Mouse (Mus musculus) C2C12 (cell line): ENCODE data around the gene Sept10. TPM values are rescaled to one million over a fixed set of nuclear protein-coding genes. Genes with fewer than 3 reads are reported as not detected.

Experiments used
- H3K27me3 ChIP-seq: one replicate; pipeline ENCODE4 v1.6.1; 2011; ENCODE audit not compliant: control insufficient read depth, insufficient read depth, insufficient read length
- H3K36me3 ChIP-seq: one replicate; pipeline ENCODE4 v1.6.1; 2011; ENCODE audit not compliant: control insufficient read depth, insufficient read depth
- H3K4me3 ChIP-seq: one replicate; pipeline ENCODE4 v1.5.1; 2011; ENCODE audit warnings: mild to moderate bottlenecking, control low read depth; ENCODE audit not compliant: poor library complexity, insufficient read depth, severe bottlenecking
- H3K79me2 ChIP-seq: one replicate; pipeline ENCODE4 v1.6.1; 2011; ENCODE audit not compliant: control insufficient read depth, insufficient read depth
- H3K79me3 ChIP-seq: one replicate; pipeline ENCODE4 v1.6.1; 2011; ENCODE audit warnings: low read depth, control low read depth
- H3ac ChIP-seq: one replicate; pipeline ENCODE3; 2011; ENCODE audit warnings: low read depth; ENCODE audit not compliant: control insufficient read depth, insufficient read length
- CEBPB ChIP-seq: IDR thresholded peaks from one replicate; pipeline ENCODE4 v1.6.1; 2011; ENCODE audit warnings: low read depth, mild to moderate bottlenecking, control low read depth, moderate library complexity
- CTCF ChIP-seq: IDR thresholded peaks from one replicate; pipeline ENCODE4 v1.5.1; 2011; ENCODE audit not compliant: control insufficient read depth, insufficient read depth, insufficient read length
- FOSL1 ChIP-seq: IDR thresholded peaks from one replicate; pipeline ENCODE4 v1.8.0; 2011; ENCODE audit warnings: mild to moderate bottlenecking, low read length; ENCODE audit not compliant: poor library complexity, insufficient read depth, severe bottlenecking
- MAX ChIP-seq: IDR thresholded peaks from one replicate; pipeline ENCODE4 v1.6.1; 2011; ENCODE audit warnings: mild to moderate bottlenecking, control low read depth
- MYOD1 ChIP-seq: IDR thresholded peaks from one replicate; pipeline ENCODE4 v1.6.1; 2011; ENCODE audit warnings: low read depth; ENCODE audit not compliant: control insufficient read depth, insufficient read length
- MYOG ChIP-seq: IDR thresholded peaks from one replicate; pipeline ENCODE4 v1.6.1; 2011; ENCODE audit not compliant: control insufficient read depth, insufficient read length; ENCODE audit errors: extremely low read depth
- USF1 ChIP-seq: IDR thresholded peaks from one replicate; pipeline ENCODE4 v1.6.1; 2011; ENCODE audit warnings: low read depth, mild to moderate bottlenecking, control low read depth, moderate library complexity
- polyA plus RNA-seq: library from polyadenylated mRNA; unstranded; fragments of >200 nt; fragmentation: generic; extraction: Trizol; gene quantifications from one replicate; pipeline ENCODE4 v1.2.1, GENCODE M21; 2012; ENCODE audit warnings: missing spikeins

Sept10 gene
- polyA plus RNA-seq, 1 experiment: 12.0 TPM

DNA sequence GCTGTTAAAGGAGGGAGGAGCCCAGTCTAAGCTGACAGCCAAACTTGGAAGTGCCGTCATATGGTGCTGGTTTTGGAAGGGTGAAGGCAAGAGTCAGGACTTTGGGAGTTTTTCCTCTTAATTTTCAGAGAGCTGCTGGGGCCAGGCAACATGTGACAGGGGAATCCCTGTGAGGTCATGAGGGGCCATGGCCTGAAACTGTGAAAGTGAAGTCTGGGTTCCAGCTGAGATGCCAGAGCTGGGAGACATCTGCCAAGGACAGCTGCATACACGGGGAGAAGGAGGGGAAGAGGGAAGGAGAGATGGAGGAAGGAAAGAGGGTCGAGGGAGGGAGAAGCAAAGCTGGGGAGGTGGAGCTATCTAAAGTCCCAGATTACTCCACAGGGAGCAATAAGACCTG is 16.1 kb upstream of the Sept10 start:
- Histone ChIP-seq H3ac (no peak overlapping the region), H3K27me3 (no peaks in the 10 kb centered on the region), H3K4me3 (no peak overlapping the region), H3K79me3 (no peaks in the 10 kb centered on the region), H3K79me2 (no peaks in the 10 kb centered on the region), H3K36me3 (no peaks in the 10 kb centered on the region)
- TF ChIP-seq FOSL1: no peak

DNA sequence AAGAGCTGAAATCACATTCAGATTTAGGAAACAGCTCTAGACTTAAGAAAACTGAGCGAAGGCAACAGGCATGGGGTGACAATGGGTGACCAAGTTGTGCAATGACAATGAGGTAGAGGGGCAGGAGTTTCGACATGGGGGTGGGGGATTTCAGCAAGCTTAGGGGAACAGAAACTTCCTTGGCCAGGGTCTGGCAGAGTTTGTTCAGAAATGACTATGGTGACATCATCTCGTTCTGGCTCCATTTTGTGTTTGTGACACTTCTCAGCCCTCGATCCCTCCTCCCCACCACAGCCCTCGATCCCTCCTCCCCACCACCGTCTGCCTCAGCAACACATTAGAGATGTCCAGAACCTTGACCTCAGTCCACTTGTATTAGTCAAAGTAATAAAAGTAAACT is 14.8 kb upstream of the Sept10 start:
- Histone ChIP-seq H3K79me3 (no peaks in the 10 kb centered on the region), H3K27me3 (no peaks in the 10 kb centered on the region), H3K4me3 (no peak overlapping the region), H3ac (no peak overlapping the region), H3K79me2 (no peaks in the 10 kb centered on the region), H3K36me3 (no peaks in the 10 kb centered on the region)
- TF ChIP-seq MYOG (no peak), USF1 (no peak), CTCF (no peak), MYOD1 (no peak), MAX (no peak), CEBPB (no peak), FOSL1 (no peak)

GRCm38 (mm10) chr10:59235847-59236246 is 14.2 kb upstream of the Sept10 start:
- H3ac ChIP-seq: no peak overlapping the region
- H3K79me2 ChIP-seq: no peaks in the 10 kb centered on the region
- TF ChIP-seq MYOG (no peak), USF1 (no peak), FOSL1 (no peak), CTCF (no peak), MAX (no peak), CEBPB (no peak), MYOD1 (no peak)
- H3K79me3 ChIP-seq: no peaks in the 10 kb centered on the region
- no peaks in the 10 kb centered on the region for H3K27me3 ChIP-seq
- no peaks in the 10 kb centered on the region for H3K36me3 ChIP-seq
- H3K4me3 ChIP-seq: no peak overlapping the region

DNA sequence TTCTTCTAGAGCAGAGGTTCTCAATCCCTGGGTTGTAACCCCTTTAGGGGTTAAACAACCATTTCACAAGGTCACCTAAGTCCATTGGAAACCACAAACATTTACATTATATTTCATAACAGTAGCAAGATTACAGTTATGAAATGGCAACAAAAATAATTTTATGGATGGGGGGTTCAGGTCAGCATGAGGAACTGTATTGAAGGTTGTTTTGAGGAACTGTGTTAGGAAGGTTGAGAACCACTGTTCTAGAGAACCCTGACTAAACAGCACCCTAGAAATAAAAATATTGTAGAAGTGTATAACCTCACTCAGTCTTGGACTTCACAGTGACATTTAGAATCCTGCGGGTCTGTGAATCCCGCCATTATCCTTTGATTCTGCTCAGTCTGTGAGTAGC is 13.6 kb upstream of the Sept10 start:
- Histone ChIP-seq H3K79me3 (no peaks in the 10 kb centered on the region), H3ac (no peak overlapping the region), H3K4me3 (no peak overlapping the region), H3K27me3 (no peaks in the 10 kb centered on the region), H3K36me3 (no peaks in the 10 kb centered on the region), H3K79me2 (no peaks in the 10 kb centered on the region)
- no peak for TF ChIP-seq MYOD1
- TF ChIP-seq CTCF: no peak
- TF ChIP-seq CEBPB: no peak
- no peak for TF ChIP-seq FOSL1
- TF ChIP-seq USF1: no peak
- no peak for TF ChIP-seq MAX
- no peak for TF ChIP-seq MYOG

- no peak overlapping the region for H3K4me3 ChIP-seq
- H3K79me3 ChIP-seq: peaks cover 2% of the 10 kb centered on the region
- peaks cover 4% of the 10 kb centered on the region for H3K36me3 ChIP-seq
- TF ChIP-seq MAX: no peak
- peaks cover 17% of the 10 kb centered on the region for H3K79me2 ChIP-seq
- H3ac ChIP-seq: no peak overlapping the region
- no peaks in the 10 kb centered on the region for H3K27me3 ChIP-seq
These were observed 7.7 kb upstream of the Sept10 start for GRCm38 (mm10) chr10:59229205-59229820.

- H3K4me3 ChIP-seq: no peak overlapping the region
- TF ChIP-seq FOSL1 (no peak), CTCF (no peak), MAX (no peak), MYOD1 (no peak)
- H3K79me2 ChIP-seq: peaks cover 52% of the 10 kb centered on the region
These were observed 3.5 kb upstream of the Sept10 start for GRCm38 (mm10) chr10:59225137-59225536.

More at GRCm38 (mm10) chr10:59225137-59225536, 3.5 kb upstream of the Sept10 start:
- H3K27me3 ChIP-seq: no peaks in the 10 kb centered on the region
- no peak overlapping the region for H3ac ChIP-seq
- H3K79me3 ChIP-seq: peaks cover 17% of the 10 kb centered on the region
- peaks cover 8% of the 10 kb centered on the region for H3K36me3 ChIP-seq
